Mouse (Mus musculus): Measurements from ENCODE around the gene Gas6. TPM values are rescaled to one million over a fixed set of nuclear protein-coding genes. Genes with fewer than 3 reads are reported as not detected.

Gene Gas6
- total and polyA plus RNA-seq, 3 experiments, result not detected

DNA sequence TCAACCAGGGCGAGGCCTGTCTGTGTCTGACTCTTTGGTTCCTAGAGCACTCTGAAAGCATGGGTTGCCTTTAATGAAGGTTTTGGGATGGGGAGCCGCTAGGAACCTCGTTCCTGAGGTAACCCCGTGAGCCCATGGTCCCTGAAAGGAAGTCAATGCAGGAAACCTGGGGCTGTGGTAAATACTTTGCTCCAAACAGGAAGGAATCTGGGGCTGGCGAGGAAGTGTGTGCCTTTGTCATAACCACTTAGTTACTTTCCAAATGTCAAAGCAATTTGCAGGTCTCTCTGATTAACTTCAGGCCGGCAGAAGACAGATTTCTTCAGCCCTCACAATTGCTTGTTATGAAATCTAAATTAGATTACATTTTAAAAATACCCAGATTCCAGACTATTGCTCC, 66.9 kb downstream of the Gas6 start:
- no peaks in the 10 kb centered on the region for H3K36me3 ChIP-seq (ENCODE audit: control insufficient read depth in 1 of 2, insufficient read depth in 2 of 2, low read length in 2 of 2)
- H3K27me3 ChIP-seq (ENCODE audit: control insufficient read depth in 1 of 2, insufficient read depth in 2 of 2, low read length in 2 of 2), result peaks cover 13 to 17% of the 10 kb centered on the region in 2 experiments

DNA sequence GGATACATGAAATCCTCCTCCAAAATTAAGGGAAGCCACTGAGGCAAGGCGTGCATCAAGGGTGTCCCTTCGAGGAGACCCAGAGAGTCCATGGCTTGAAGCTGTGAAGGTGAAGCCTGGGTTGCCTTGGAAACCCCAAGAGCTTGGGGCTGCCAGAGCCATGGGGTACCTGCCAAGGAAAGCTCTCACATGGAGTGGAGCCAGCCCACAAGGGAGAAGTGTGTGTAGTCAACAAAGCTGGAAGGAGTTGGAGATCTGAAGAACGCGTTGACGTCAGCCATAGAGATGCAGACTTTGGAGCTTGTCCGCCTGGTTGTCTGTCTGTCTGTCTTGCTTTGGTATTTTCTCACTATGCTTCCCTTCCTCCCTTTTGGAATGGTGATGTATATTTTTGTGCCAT, 73.3 kb downstream of the Gas6 start:
- H3K27ac ChIP-seq (ENCODE audit: control insufficient read depth, low read depth, low read length), result no peak overlapping the region

More for the DNA sequence above, 66.9 kb downstream of the Gas6 start:
- no peaks in the 10 kb centered on the region for H3K79me2 ChIP-seq (ENCODE audit: control insufficient read depth, insufficient read depth, low read length, poor library complexity)
- H3K9ac ChIP-seq (ENCODE audit: control insufficient read depth, low read depth, low read length, poor library complexity, severe bottlenecking), result no peak overlapping the region
- no peak for DNase-seq (ENCODE audit: low read depth, low spot score)
- H3K27ac ChIP-seq (ENCODE audit: control insufficient read depth, low read depth, low read length), result no peak overlapping the region
- no peaks in the 10 kb centered on the region for H3K4me1 ChIP-seq (ENCODE audit: control insufficient read depth in 1 of 2, insufficient read depth in 2 of 2, low read length in 2 of 2)
- no peak for TF ChIP-seq CHD2 (IDR thresholded peaks at IDR 0.05; ENCODE audit: low read length)
- TF ChIP-seq E2F4 (IDR thresholded peaks at IDR 0.05; ENCODE audit: borderline replicate concordance, low read depth, low read length), result no peak
- TF ChIP-seq MEF2A (IDR thresholded peaks at IDR 0.05; ENCODE audit: extremely low read depth, insufficient replicate concordance, low read depth, low read length, poor library complexity, severe bottlenecking), result no peak
- TF ChIP-seq TCF12 (IDR thresholded peaks at IDR 0.05; ENCODE audit: low read depth, low read length), result no peak
- no peak for TF ChIP-seq POLR2A (IDR thresholded peaks at IDR 0.05; ENCODE audit: control insufficient read depth in 1 of 2, insufficient read depth in 1 of 2, low read depth in 1 of 2, low read length in 2 of 2, poor library complexity in 1 of 2)
- no peak for TF ChIP-seq MYB (IDR thresholded peaks at IDR 0.05; ENCODE audit: low read depth, low read length)
- no peak for TF ChIP-seq MXI1 (IDR thresholded peaks at IDR 0.05; ENCODE audit: low read depth, low read length)
- TF ChIP-seq ZKSCAN1 (IDR thresholded peaks at IDR 0.05; ENCODE audit: low read depth, low read length), result no peak
- no peak for TF ChIP-seq GATA1 (IDR thresholded peaks at IDR 0.05; ENCODE audit: low read depth, low read length)
- TF ChIP-seq HCFC1 (IDR thresholded peaks at IDR 0.05; ENCODE audit: low read depth, low read length), result no peak
- TF ChIP-seq USF1 (IDR thresholded peaks at IDR 0.05; ENCODE audit: low read depth, low read length), result no peak
- no peaks in the 10 kb centered on the region for H3K9me3 ChIP-seq (replicated peaks; ENCODE audit: insufficient read depth, low read length)
- no peak overlapping the region for H3K4me3 ChIP-seq (ENCODE audit: control insufficient read depth in 1 of 2, insufficient read depth in 1 of 2, low read depth in 2 of 2, low read length in 2 of 2)

More for the DNA sequence above, 73.3 kb downstream of the Gas6 start:
- Histone ChIP-seq H3K27me3 (ENCODE audit: control insufficient read depth in 1 of 2, insufficient read depth in 2 of 2, low read length in 2 of 2) (peaks cover 4 to 5% of the 10 kb centered on the region in 2 experiments), H3K36me3 (ENCODE audit: control insufficient read depth in 1 of 2, insufficient read depth in 2 of 2, low read length in 2 of 2) (no peaks in the 10 kb centered on the region), H3K9ac (ENCODE audit: control insufficient read depth, low read depth, low read length, poor library complexity, severe bottlenecking) (no peak overlapping the region), H3K79me2 (ENCODE audit: control insufficient read depth, insufficient read depth, low read length, poor library complexity) (no peaks in the 10 kb centered on the region), H3K4me1 (ENCODE audit: control insufficient read depth in 1 of 2, insufficient read depth in 2 of 2, low read length in 2 of 2) (no peaks in the 10 kb centered on the region), H3K9me3 (replicated peaks; ENCODE audit: insufficient read depth, low read length) (no peaks in the 10 kb centered on the region), H3K4me3 (ENCODE audit: control insufficient read depth in 1 of 2, insufficient read depth in 1 of 2, low read depth in 2 of 2, low read length in 2 of 2) (no peak overlapping the region)
- no peak for DNase-seq (ENCODE audit: low read depth, low spot score)
- no peak for TF ChIP-seq POLR2AphosphoS2 (IDR thresholded peaks at IDR 0.05; ENCODE audit: low read length)
- no peak for TF ChIP-seq TCF12 (IDR thresholded peaks at IDR 0.05; ENCODE audit: low read depth, low read length)
- TF ChIP-seq BHLHE40 (IDR thresholded peaks at IDR 0.05; ENCODE audit: borderline replicate concordance, low read depth, low read length), result no peak
- no peak for TF ChIP-seq CHD1 (IDR thresholded peaks at IDR 0.05; ENCODE audit: low read depth, low read length)
- no peak for TF ChIP-seq UBTF (IDR thresholded peaks at IDR 0.05; ENCODE audit: borderline replicate concordance, insufficient read depth, low read depth, low read length)
- TF ChIP-seq TBP (IDR thresholded peaks at IDR 0.05; ENCODE audit: low read depth, low read length), result no peak
- TF ChIP-seq MEF2A (IDR thresholded peaks at IDR 0.05; ENCODE audit: extremely low read depth, insufficient replicate concordance, low read depth, low read length, poor library complexity, severe bottlenecking), result no peak
- TF ChIP-seq CTCF (IDR thresholded peaks at IDR 0.05 in 2 of 3, conservative IDR thresholded peaks at IDR 0.05 in 1 of 3; ENCODE audit: control insufficient read depth in 1 of 3, insufficient read depth in 1 of 3, low read depth in 2 of 3, low read length in 3 of 3, poor library complexity in 1 of 3, severe bottlenecking in 1 of 3), result no peak
- no peak for TF ChIP-seq EP300 (IDR thresholded peaks at IDR 0.05; ENCODE audit: low read depth in 1 of 2, low read length in 2 of 2)
- TF ChIP-seq NELFE (IDR thresholded peaks at IDR 0.05; ENCODE audit: low read depth, low read length), result no peak
- no peak for TF ChIP-seq ZMIZ1 (IDR thresholded peaks at IDR 0.05; ENCODE audit: low read depth, low read length)
- TF ChIP-seq JUND (IDR thresholded peaks at IDR 0.05; ENCODE audit: low read depth, low read length), result no peak
- no peak for TF ChIP-seq POLR2A (IDR thresholded peaks at IDR 0.05; ENCODE audit: control insufficient read depth in 1 of 2, insufficient read depth in 1 of 2, low read depth in 1 of 2, low read length in 2 of 2, poor library complexity in 1 of 2)
- no peak for TF ChIP-seq ZNF384 (IDR thresholded peaks at IDR 0.05; ENCODE audit: low read depth, low read length)
- TF ChIP-seq MYB (IDR thresholded peaks at IDR 0.05; ENCODE audit: low read depth, low read length), result no peak
- no peak for TF ChIP-seq HCFC1 (IDR thresholded peaks at IDR 0.05; ENCODE audit: low read depth, low read length)
- no peak for TF ChIP-seq ELF1 (IDR thresholded peaks at IDR 0.05; ENCODE audit: low read depth, low read length)
- no peak for TF ChIP-seq ETS1 (IDR thresholded peaks at IDR 0.05; ENCODE audit: low read depth, low read length)
- TF ChIP-seq CHD2 (IDR thresholded peaks at IDR 0.05; ENCODE audit: low read length), result no peak

All from MEL (cell line).